Mouse (Mus musculus) limb, embryonic 14.5 days (tissue): ENCODE data around the gene Gm15557. TPM values are rescaled to one million over a fixed set of nuclear protein-coding genes. Genes with fewer than 3 reads are reported as not detected.

Experiments used
- ATAC-seq: fragments of 200-750 bp; cut with Nextera tagmentation; 2 replicates; pipeline ENCODE4 v1.8.0; 2017; ENCODE audit warnings: low read depth, moderate number of reproducible peaks, moderate TSS enrichment; ENCODE audit not compliant: low FRiP score
- DNase-seq: peaks from one replicate; pipeline ENCODE4 v3.0.0-alpha.2; 2015; ENCODE audit warnings: low spot score
- H3K27ac ChIP-seq: fragments of 300-500 bp; sonication (generic); replicated peaks from 2 replicates; pipeline ENCODE4 v1.5.1; 2014; ENCODE audit warnings: low read depth, mild to moderate bottlenecking, low read length, moderate library complexity, mixed read lengths
- H3K27me3 ChIP-seq: fragments of 300-500 bp; sonication (generic); 2 replicates; pipeline ENCODE4 v1.6.1; 2014; ENCODE audit warnings: low read length, mixed read lengths; ENCODE audit not compliant: control insufficient read depth, insufficient read depth
- H3K36me3 ChIP-seq: fragments of 300-500 bp; sonication (generic); 2 replicates; pipeline ENCODE4 v1.6.1; 2014; ENCODE audit warnings: mild to moderate bottlenecking, low read length, moderate library complexity, mixed read lengths; ENCODE audit not compliant: control insufficient read depth, insufficient read depth
- H3K4me1 ChIP-seq: fragments of 300-500 bp; sonication (generic); 2 replicates; pipeline ENCODE4 v1.6.1; 2014; ENCODE audit warnings: antibody characterized with exemption, low read length, mixed read lengths; ENCODE audit not compliant: control insufficient read depth, insufficient read depth
- H3K4me2 ChIP-seq: fragments of 300-500 bp; sonication (generic); replicated peaks from 2 replicates; pipeline ENCODE4 v1.6.1; 2014; ENCODE audit warnings: low read depth, mild to moderate bottlenecking, low read length, moderate library complexity; ENCODE audit not compliant: severe bottlenecking
- H3K4me3 ChIP-seq: fragments of 300-500 bp; sonication (generic); replicated peaks from 2 replicates; pipeline ENCODE4 v1.5.1; 2014; ENCODE audit warnings: low read length
- H3K9ac ChIP-seq: fragments of 300-500 bp; sonication (generic); 2 replicates; pipeline ENCODE4 v1.6.1; 2014; ENCODE audit warnings: mild to moderate bottlenecking, low read depth, low read length, moderate library complexity; ENCODE audit not compliant: severe bottlenecking
- H3K9me3 ChIP-seq: fragments of 300-500 bp; sonication (generic); 2 replicates; pipeline ENCODE4 v1.6.1; 2016; ENCODE audit warnings: low read length; ENCODE audit not compliant: control insufficient read depth
- POLR2A ChIP-seq: fragments of 200-500 bp; IDR thresholded peaks from 2 replicates; pipeline ENCODE4 v1.8.0; 2012; ENCODE audit warnings: inconsistent platforms, mild to moderate bottlenecking, moderate library complexity, borderline replicate concordance; ENCODE audit not compliant: insufficient read depth, insufficient read length; ENCODE audit errors: extremely low read depth
- WGBS: fragments of 180-500 bp; shearing (Covaris S2); extraction: QIAGEN DNeasy Blood & Tissue Kit; methylation state at CpG from one replicate; pipeline ENCODE4 v1.1.7; 2014; 5-methylcytosine and 5-hydroxymethylcytosine counted together
- polyA plus RNA-seq, 2 experiments: library from polyadenylated mRNA; depleted of rRNA in 1 of 2; stranded (reverse) in 1 of 2; unstranded in 1 of 2; fragments of >200 nt; fragmentation: Nextera tagmentation in 1 of 2; extraction: Ambion mirVana in 1 of 2; gene quantifications; 2 replicates each; pipeline versions ENCODE4 v1.2.1 to v1.2.3; 2012 to 2014

The Gm15557 gene
- polyA plus RNA-seq, 2 experiments: 0.13 to 0.18 TPM

- DNase-seq: peak; percentile 56
- Histone ChIP-seq H3K4me3 (no peak overlapping the region), H3K36me3 (no peaks in the 10 kb centered on the region), H3K4me2 (no peak overlapping the region), H3K27me3 (no peaks in the 10 kb centered on the region), H3K9me3 (no peaks in the 10 kb centered on the region), H3K4me1 (peaks cover 13% of the 10 kb centered on the region), H3K9ac (no peak overlapping the region), H3K27ac (no peak overlapping the region)
- no peak for TF ChIP-seq POLR2A
- no peak for ATAC-seq
Observed at GRCm38 (mm10) chr2:155952006-155952405, 11.5 kb downstream of the Gm15557 start.

GRCm38 (mm10) chr2:155956134-155957059 is 15.9 kb downstream of the Gm15557 start, which contains the start of gene Cep250:
Gene Cep250 (plus strand): TSS chr2:155956458.
- Histone ChIP-seq H3K27me3 (no peaks in the 10 kb centered on the region), H3K4me1 (peaks cover 5% of the 10 kb centered on the region), H3K9ac (peak within 1 kb of the TSS; percentile 97), H3K4me3 (peak within 1 kb of the TSS; percentile 89), H3K27ac (peak within 1 kb of the TSS; percentile 84), H3K4me2 (peak within 1 kb of the TSS; percentile 61), H3K9me3 (no peaks in the 10 kb centered on the region), H3K36me3 (peaks cover 3% of the 10 kb centered on the region; the same call in 1 of the 2 replicates)
- TF ChIP-seq POLR2A: peak; percentile 89; the same call in 1 of the 2 replicates
- DNase-seq: peak; percentile 93
- peak; percentile 97 for ATAC-seq
- WGBS: 3% methylated on average over 38 of the region's 59 CpGs

GRCm38 (mm10) chr2:155959981-155960380 is 19.5 kb downstream of the Gm15557 start:
- Histone ChIP-seq H3K36me3 (peaks cover 34% of the 10 kb centered on the region), H3K9ac (no peak overlapping the region), H3K4me1 (peaks cover 5% of the 10 kb centered on the region), H3K4me2 (no peak overlapping the region), H3K27me3 (no peaks in the 10 kb centered on the region), H3K27ac (no peak overlapping the region), H3K4me3 (no peak overlapping the region), H3K9me3 (no peaks in the 10 kb centered on the region)
- no peak for DNase-seq
- WGBS: 90% methylated on average over 5 of the region's 5 CpGs
- TF ChIP-seq POLR2A: no peak
- ATAC-seq: no peak

- Histone ChIP-seq H3K4me2 (no peak overlapping the region), H3K4me3 (no peak overlapping the region), H3K27ac (no peak overlapping the region), H3K9me3 (no peaks in the 10 kb centered on the region), H3K9ac (no peak overlapping the region), H3K4me1 (peaks cover 5% of the 10 kb centered on the region), H3K36me3 (peaks cover 50% of the 10 kb centered on the region), H3K27me3 (no peaks in the 10 kb centered on the region)
- WGBS: 77% methylated on average over 10 of the region's 10 CpGs
- no peak for TF ChIP-seq POLR2A
- DNase-seq: no peak
- ATAC-seq: no peak
Observed at GRCm38 (mm10) chr2:155961862-155962261, 21.3 kb downstream of the Gm15557 start.

GRCm38 (mm10) chr2:155962991-155963390 is 22.5 kb downstream of the Gm15557 start:
- no peak overlapping the region for H3K4me3 ChIP-seq
- DNase-seq (peak; percentile 44), ATAC-seq (no peak)
- no peak overlapping the region for H3K27ac ChIP-seq
- H3K4me2 ChIP-seq: no peak overlapping the region
- no peaks in the 10 kb centered on the region for H3K27me3 ChIP-seq
- H3K4me1 ChIP-seq: no peaks in the 10 kb centered on the region
- H3K9ac ChIP-seq: no peak overlapping the region
- WGBS: 52% methylated on average over 1 of the region's 1 CpGs
- H3K9me3 ChIP-seq: no peaks in the 10 kb centered on the region
- peaks cover 62% of the 10 kb centered on the region for H3K36me3 ChIP-seq
- no peak for TF ChIP-seq POLR2A
